Mouse (Mus musculus) cerebellum, adult 18-20 months (tissue): ENCODE measurements around the gene Olfr1152.

ENCODE experiments used
- DNase-seq, 2 experiments: peaks; one replicate each; pipeline ENCODE4 v3.0.0; 2021

Gene Olfr1152

DNA sequence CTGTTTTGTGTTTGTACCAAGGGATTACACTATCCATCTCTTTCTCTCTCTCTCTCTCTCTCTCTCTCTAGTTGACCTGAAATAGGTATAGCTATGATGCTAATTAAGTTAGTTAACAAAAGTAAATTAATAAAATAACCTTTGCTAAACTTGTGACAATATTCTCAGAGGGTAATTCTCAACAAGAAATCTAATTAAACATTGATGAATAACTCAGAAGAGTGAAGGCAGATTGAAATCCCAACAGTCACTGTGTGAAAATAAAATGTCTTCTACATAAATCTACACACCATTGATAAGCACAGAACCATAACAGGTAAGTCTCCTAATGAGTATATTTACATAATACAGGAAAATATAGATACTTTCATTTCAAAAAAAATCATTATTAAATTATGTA lies at the start of gene Olfr1152:
TSS of gene Olfr1152 (plus strand) at position 301 of the 400 bp plus-strand sequence.
- no peak for DNase-seq

DNA sequence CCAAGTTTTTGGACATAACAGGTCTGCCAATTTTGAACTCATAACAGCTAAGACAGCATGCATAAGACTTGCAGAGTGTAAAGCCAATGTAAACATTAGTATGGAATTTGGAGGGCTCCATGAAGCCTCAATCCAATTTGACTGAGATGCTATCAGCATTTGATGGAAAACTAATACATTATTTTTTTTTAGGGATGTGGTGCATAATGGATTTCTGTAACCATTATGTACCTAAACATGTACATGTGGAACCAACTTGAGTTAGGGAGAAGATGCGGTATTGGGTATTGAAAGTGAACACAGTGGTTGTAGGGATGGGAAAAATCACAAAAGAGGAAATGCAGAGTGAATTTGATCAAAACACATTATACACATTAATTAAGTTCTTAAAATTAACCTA lies 36.1 kb upstream of the Olfr1152 start, which contains the start of gene Olfr1148:
TSS of gene Olfr1148 (plus strand) at position 301 of the 400 bp plus-strand sequence.
- no peak for DNase-seq

DNA sequence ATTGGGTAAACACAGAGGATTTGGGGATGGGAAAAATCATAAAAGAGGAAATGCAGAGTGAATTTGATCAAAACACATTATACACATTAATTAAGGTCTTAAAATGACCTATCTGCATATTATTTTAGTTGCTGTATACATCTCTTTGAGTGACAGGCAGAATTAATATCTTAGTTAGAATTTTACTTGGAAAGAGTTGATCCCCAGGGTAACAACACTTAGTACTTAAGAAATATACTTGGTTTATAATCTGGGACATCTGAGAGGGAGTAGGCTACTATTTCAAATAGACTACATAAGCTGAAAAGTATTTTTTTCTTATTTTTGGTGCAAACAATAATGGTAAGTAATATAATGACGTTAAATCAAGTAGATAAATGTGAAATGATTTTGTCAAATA lies 22.6 kb upstream of the Olfr1152 start, which contains the start of gene Olfr1150-ps1:
TSS of gene Olfr1150-ps1 (plus strand) at position 301 of the 400 bp plus-strand sequence.
- DNase-seq: no peak

DNA sequence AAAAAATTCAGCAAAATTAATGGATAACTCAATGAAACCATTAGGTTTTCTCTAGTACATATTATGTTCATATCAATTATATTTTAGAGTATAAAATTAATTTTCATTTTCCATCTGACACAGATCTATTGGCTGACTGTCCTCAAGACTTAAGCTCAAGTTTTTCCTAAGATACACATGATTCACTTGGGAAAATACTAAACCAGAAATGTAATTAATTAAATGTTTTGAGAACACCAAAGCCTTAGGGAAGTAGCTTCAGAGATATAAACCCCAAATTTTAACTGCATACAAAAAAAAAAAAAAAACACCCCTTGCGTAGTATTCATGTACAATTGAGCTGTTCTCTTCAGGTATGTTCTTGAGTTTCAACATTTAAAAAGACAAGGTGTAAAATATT lies 10.7 kb upstream of the Olfr1152 start, which contains the start of gene Olfr1151:
TSS of gene Olfr1151 (plus strand) at position 301 of the 400 bp plus-strand sequence.
- no peak for DNase-seq

DNA sequence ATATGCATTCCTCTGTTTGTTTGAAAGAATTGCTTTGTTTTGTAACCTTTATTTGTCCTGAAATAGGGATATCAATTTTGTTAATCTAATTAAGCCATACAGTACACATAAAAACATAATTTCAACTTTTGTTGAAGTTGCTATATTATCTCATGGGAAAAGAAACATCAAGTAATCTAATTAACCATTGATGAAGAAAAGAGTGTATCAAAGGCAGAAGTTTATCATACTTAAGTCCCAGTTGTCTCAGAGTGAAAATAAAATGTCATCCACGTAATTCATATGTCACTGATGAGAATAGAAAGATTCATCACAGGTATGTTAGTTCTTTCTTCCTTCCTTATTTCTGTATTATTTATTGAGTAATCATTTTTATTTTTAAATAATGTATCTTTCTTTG lies 28.4 kb downstream of the Olfr1152 start, which contains the start of gene Olfr1153:
TSS of gene Olfr1153 (plus strand) at position 301 of the 400 bp plus-strand sequence.
- DNase-seq: no peak

DNA sequence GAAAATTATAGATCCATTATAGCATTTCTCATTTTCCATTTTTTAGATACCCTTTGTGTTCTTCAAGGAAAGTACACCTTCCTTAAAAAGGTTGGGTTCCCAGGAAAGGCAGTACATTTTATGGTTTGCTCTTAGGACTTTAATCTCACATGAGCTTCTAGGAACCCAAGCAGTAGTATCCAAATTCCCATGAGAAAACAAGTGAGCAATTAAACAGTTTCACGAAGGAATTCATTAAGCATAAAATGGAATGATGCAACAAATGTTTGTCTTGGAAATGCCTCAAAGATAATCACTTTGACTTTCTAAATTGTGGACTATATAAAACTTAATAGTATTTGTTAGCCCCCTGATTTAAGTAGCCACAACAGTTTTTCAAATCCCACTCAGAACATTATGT lies 38.8 kb downstream of the Olfr1152 start, which contains the start of gene Olfr1154:
TSS of gene Olfr1154 (minus strand) at position 101 of the 400 bp plus-strand sequence.
- DNase-seq: no peak
